Mouse (Mus musculus) lung, postnatal 0 days (tissue): ENCODE measurements at regions not wholly inside any gene's neighbourhood (a gene's known extent, or its start where the extent isn't known, plus 50 kb on each side); places are given as distances from the start of the nearest gene placed in this dataset.

Experiments
- ATAC-seq: fragments of 200-750 bp; cut with Nextera tagmentation; 2 replicates; pipeline ENCODE4 v1.8.0; 2017; ENCODE audit warnings: moderate library complexity
- DNase-seq: peaks from one replicate; pipeline ENCODE4 v3.0.0-alpha.2; 2016; ENCODE audit warnings: low spot score
- H3K27ac ChIP-seq: fragments of 300-500 bp; sonication (generic); 2 replicates; pipeline ENCODE4 v1.5.1; 2014; ENCODE audit warnings: antibody characterized with exemption, mild to moderate bottlenecking, low read length, mixed read lengths
- H3K27me3 ChIP-seq: fragments of 300-500 bp; sonication (generic); replicated peaks from 2 replicates; pipeline ENCODE4 v1.6.1; 2014; ENCODE audit warnings: low read length, mixed read lengths; ENCODE audit not compliant: insufficient read depth
- H3K36me3 ChIP-seq: fragments of 300-500 bp; sonication (generic); 2 replicates; pipeline ENCODE4 v1.6.1; 2014; ENCODE audit warnings: low read length, mixed read lengths; ENCODE audit not compliant: insufficient read depth
- H3K4me1 ChIP-seq: fragments of 300-500 bp; sonication (generic); 2 replicates; pipeline ENCODE4 v1.6.1; 2014; ENCODE audit warnings: antibody characterized with exemption, low read depth, low read length, mixed read lengths; ENCODE audit not compliant: insufficient read depth
- H3K4me2 ChIP-seq: fragments of 300-500 bp; sonication (generic); replicated peaks from 2 replicates; pipeline ENCODE4 v1.6.1; 2014; ENCODE audit warnings: low read depth, mild to moderate bottlenecking, low read length, moderate library complexity, mixed read lengths
- H3K4me3 ChIP-seq: fragments of 300-500 bp; sonication (generic); 2 replicates; pipeline ENCODE4 v1.5.1; 2014; ENCODE audit warnings: low read depth, low read length
- H3K9ac ChIP-seq: fragments of 300-500 bp; sonication (generic); replicated peaks from 2 replicates; pipeline ENCODE4 v1.6.1; 2014; ENCODE audit warnings: low read depth, mild to moderate bottlenecking
- H3K9me3 ChIP-seq: fragments of 300-500 bp; sonication (generic); 2 replicates; pipeline ENCODE4 v1.6.1; 2016; ENCODE audit warnings: low read length, mixed read lengths
- CTCF ChIP-seq: IDR thresholded peaks from 2 replicates; pipeline ENCODE4 v1.5.1; 2016; ENCODE audit warnings: antibody characterized with exemption, mild to moderate bottlenecking
- EP300 ChIP-seq: IDR thresholded peaks from 2 replicates; pipeline ENCODE4 v1.6.1; 2016; ENCODE audit warnings: antibody characterized with exemption, mild to moderate bottlenecking, control low read depth
- WGBS: fragments of 180-500 bp; shearing (Covaris S2); extraction: QIAGEN DNeasy Blood & Tissue Kit; methylation state at CpG from one replicate; pipeline ENCODE4 v1.1.7; 2014; 5-methylcytosine and 5-hydroxymethylcytosine counted together

GRCm38 (mm10) chr9:47432715-47433114 lies 97.3 kb upstream of the Cadm1 start:
- Histone ChIP-seq H3K4me1 (no peaks in the 10 kb centered on the region), H3K36me3 (no peaks in the 10 kb centered on the region), H3K9ac (no peak overlapping the region), H3K9me3 (no peaks in the 10 kb centered on the region), H3K4me2 (no peak overlapping the region), H3K27ac (no peak overlapping the region), H3K27me3 (no peaks in the 10 kb centered on the region), H3K4me3 (no peak overlapping the region)
- 83% methylated on average over 4 of the region's 4 CpGs for WGBS
- TF ChIP-seq EP300 (no peak), CTCF (no peak)
- DNase-seq (no peak), ATAC-seq (no peak)

GRCm38 (mm10) chr9:47433185-47433584 lies 96.8 kb upstream of the Cadm1 start:
- ATAC-seq (no peak), DNase-seq (no peak)
- Histone ChIP-seq H3K9ac (no peak overlapping the region), H3K4me2 (no peak overlapping the region), H3K4me3 (no peak overlapping the region), H3K27me3 (no peaks in the 10 kb centered on the region), H3K27ac (no peak overlapping the region), H3K36me3 (no peaks in the 10 kb centered on the region), H3K9me3 (no peaks in the 10 kb centered on the region), H3K4me1 (no peaks in the 10 kb centered on the region)
- WGBS, result 67% methylated on average over 2 of the region's 2 CpGs
- TF ChIP-seq CTCF (no peak), EP300 (no peak)

DNA sequence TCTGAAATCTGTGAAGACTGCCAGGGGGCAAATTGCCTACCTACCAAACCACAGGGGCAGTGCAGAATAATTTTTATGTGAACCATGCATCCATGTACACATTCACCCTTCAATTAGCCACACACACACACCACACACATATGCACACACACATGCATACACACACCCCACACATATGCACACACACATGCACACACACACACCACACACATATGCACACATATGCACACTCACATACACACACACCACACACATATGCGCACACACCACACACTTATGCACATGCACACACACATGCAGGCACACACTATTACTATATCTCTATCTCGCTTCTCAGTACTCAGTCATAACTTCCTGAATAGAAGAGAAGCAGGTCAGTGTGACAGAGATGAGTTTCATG lies 95.9 kb upstream of the Cadm1 start:
- WGBS, result 96% methylated on average over 2 of the region's 2 CpGs
- H3K27me3 ChIP-seq, result no peaks in the 10 kb centered on the region

DNA sequence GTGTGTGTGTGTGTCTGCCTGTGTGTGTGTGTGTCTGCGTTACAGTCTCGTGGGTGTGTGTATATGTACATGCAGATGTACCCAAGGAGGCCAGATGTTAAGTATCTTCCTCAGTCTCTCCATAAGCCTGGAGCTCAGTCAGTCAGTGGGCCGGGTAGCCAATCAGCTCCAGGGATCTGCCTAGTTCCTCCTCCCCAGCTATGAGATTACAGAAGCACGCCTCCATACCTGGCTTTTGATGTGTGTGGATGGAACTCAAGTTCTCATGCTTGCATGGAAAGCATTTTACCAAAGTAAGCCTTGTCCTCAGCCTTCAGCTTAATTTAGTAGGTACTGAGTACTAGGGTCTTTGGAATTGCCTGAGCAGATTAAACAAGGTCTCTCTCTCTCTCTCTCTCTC lies 91.0 kb upstream of the Cadm1 start:
- Histone ChIP-seq H3K9me3 (no peaks in the 10 kb centered on the region; the same call in 1 of the 2 replicates), H3K27me3 (no peaks in the 10 kb centered on the region), H3K4me1 (no peaks in the 10 kb centered on the region; the same call in 1 of the 2 replicates), H3K27ac (no peak overlapping the region), H3K9ac (no peak overlapping the region), H3K4me3 (no peak overlapping the region), H3K4me2 (no peak overlapping the region), H3K36me3 (no peaks in the 10 kb centered on the region)
- DNase-seq, result no peak
- 67% methylated on average over 4 of the region's 4 CpGs for WGBS
- TF ChIP-seq EP300 (no peak), CTCF (no peak)
- no peak for ATAC-seq

More for the DNA sequence above, 95.9 kb upstream of the Cadm1 start:
- H3K27ac ChIP-seq, result no peak overlapping the region
- no peak overlapping the region for H3K9ac ChIP-seq
- no peak for DNase-seq
- H3K4me3 ChIP-seq, result no peak overlapping the region
- no peak for ATAC-seq
- TF ChIP-seq EP300 (no peak), CTCF (no peak)
- no peak overlapping the region for H3K4me2 ChIP-seq
- no peaks in the 10 kb centered on the region for H3K9me3 ChIP-seq
- no peaks in the 10 kb centered on the region for H3K36me3 ChIP-seq
- no peaks in the 10 kb centered on the region for H3K4me1 ChIP-seq

GRCm38 (mm10) chr9:47439506-47439905 lies 90.5 kb upstream of the Cadm1 start:
- no peak for DNase-seq
- Histone ChIP-seq H3K4me2 (peak overlapping the region; percentile 39), H3K9me3 (no peaks in the 10 kb centered on the region; the same call in 1 of the 2 replicates), H3K27me3 (no peaks in the 10 kb centered on the region), H3K27ac (no peak overlapping the region), H3K4me3 (no peak overlapping the region), H3K36me3 (no peaks in the 10 kb centered on the region), H3K9ac (no peak overlapping the region), H3K4me1 (no peaks in the 10 kb centered on the region; the same call in 1 of the 2 replicates)
- WGBS, result 24% methylated on average over 11 of the region's 11 CpGs
- TF ChIP-seq EP300 (no peak), CTCF (no peak)
- no peak for ATAC-seq

DNA sequence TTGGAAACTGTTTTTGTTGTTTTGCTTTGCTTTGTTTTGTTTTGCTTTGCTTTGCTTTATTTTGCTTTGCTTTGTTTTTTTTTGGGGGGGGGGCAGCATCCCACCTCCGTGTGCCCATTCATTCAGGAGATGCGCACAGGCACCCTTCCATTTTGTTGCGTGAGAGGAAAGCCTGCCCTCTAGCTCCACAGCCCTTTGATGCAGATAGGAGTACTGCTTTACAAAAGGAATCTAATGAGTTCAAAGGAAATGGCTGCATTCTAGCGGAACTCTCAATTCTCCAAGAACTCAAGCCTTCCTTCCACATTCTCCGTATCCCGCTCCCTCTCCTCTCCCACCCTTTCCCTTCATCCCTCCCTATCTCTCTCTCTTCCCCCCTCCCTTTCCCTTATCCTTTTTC lies 89.8 kb upstream of the Cadm1 start:
- DNase-seq, result no peak
- Histone ChIP-seq H3K36me3 (no peaks in the 10 kb centered on the region), H3K9me3 (no peaks in the 10 kb centered on the region; the same call in 1 of the 2 replicates), H3K27ac (no peak overlapping the region), H3K4me1 (no peaks in the 10 kb centered on the region; the same call in 1 of the 2 replicates), H3K4me2 (peak overlapping the region; percentile 39), H3K27me3 (no peaks in the 10 kb centered on the region), H3K4me3 (no peak overlapping the region), H3K9ac (no peak overlapping the region)
- no peak for ATAC-seq
- WGBS, result 18% methylated on average over 6 of the region's 6 CpGs
- TF ChIP-seq EP300 (no peak), CTCF (peak; percentile 50)

GRCm38 (mm10) chr9:47441155-47441554 lies 88.8 kb upstream of the Cadm1 start:
- DNase-seq, result no peak
- no peak for TF ChIP-seq CTCF
- no peak for TF ChIP-seq EP300
- no peaks in the 10 kb centered on the region for H3K36me3 ChIP-seq
- no peak overlapping the region for H3K9ac ChIP-seq
- no peak for ATAC-seq
- H3K9me3 ChIP-seq, result no peaks in the 10 kb centered on the region; the same call in 1 of the 2 replicates
- no peak overlapping the region for H3K27ac ChIP-seq
- H3K4me2 ChIP-seq, result no peak overlapping the region
- no peaks in the 10 kb centered on the region for H3K27me3 ChIP-seq
- no peaks in the 10 kb centered on the region; the same call in 1 of the 2 replicates for H3K4me1 ChIP-seq
- no peak overlapping the region for H3K4me3 ChIP-seq
- WGBS, result 67% methylated on average over 8 of the region's 8 CpGs
